Mouse (Mus musculus) midbrain, embryonic 11.5 days (tissue): ENCODE results near the gene Kcne1. TPM values are rescaled to one million over a fixed set of nuclear protein-coding genes. Genes with fewer than 3 reads are reported as not detected.

Experiments used
- ATAC-seq: fragments of 200-750 bp; cut with Nextera tagmentation; 2 replicates; pipeline ENCODE4 v1.8.0; 2017; ENCODE audit warnings: moderate TSS enrichment, moderate library complexity; ENCODE audit not compliant: low FRiP score
- DNase-seq: peaks from one replicate; pipeline ENCODE4 v3.0.0; 2015; ENCODE audit warnings: low spot score; ENCODE audit errors: missing footprints
- H3K27ac ChIP-seq: fragments of 300-500 bp; sonication (generic); 2 replicates; pipeline ENCODE4 v1.5.1; 2014; ENCODE audit warnings: low read depth, low read length
- H3K27me3 ChIP-seq: fragments of 300-500 bp; sonication (generic); 2 replicates; pipeline ENCODE4 v1.6.1; 2014; ENCODE audit warnings: mild to moderate bottlenecking, low read length, moderate library complexity, mixed read lengths; ENCODE audit not compliant: control insufficient read depth, insufficient read depth
- H3K36me3 ChIP-seq: fragments of 300-500 bp; sonication (generic); 2 replicates; pipeline ENCODE4 v1.6.1; 2014; ENCODE audit warnings: mild to moderate bottlenecking, low read length, moderate library complexity, mixed read lengths; ENCODE audit not compliant: control insufficient read depth, insufficient read depth
- H3K4me1 ChIP-seq: fragments of 300-500 bp; sonication (generic); 2 replicates; pipeline ENCODE4 v1.6.1; 2014; ENCODE audit warnings: low read length; ENCODE audit not compliant: control insufficient read depth, insufficient read depth
- H3K4me2 ChIP-seq: fragments of 300-500 bp; sonication (generic); 2 replicates; pipeline ENCODE4 v1.6.1; 2014; ENCODE audit warnings: mild to moderate bottlenecking, moderate library complexity
- H3K4me3 ChIP-seq: fragments of 300-500 bp; sonication (generic); 2 replicates; pipeline ENCODE4 v1.5.1; 2014; ENCODE audit warnings: low read depth, low read length
- H3K9ac ChIP-seq: fragments of 300-500 bp; sonication (generic); 2 replicates; pipeline ENCODE4 v1.6.1; 2014; ENCODE audit warnings: low read length
- H3K9me3 ChIP-seq: fragments of 300-500 bp; sonication (generic); 2 replicates; pipeline ENCODE4 v1.6.1; 2016; ENCODE audit warnings: low read length; ENCODE audit not compliant: control insufficient read depth
- WGBS: fragments of 180-500 bp; shearing (Covaris S2); extraction: QIAGEN DNeasy Blood & Tissue Kit; methylation state at CpG from one replicate; pipeline ENCODE4 v1.1.7; 2014; 5-methylcytosine and 5-hydroxymethylcytosine counted together
- polyA plus RNA-seq: library from polyadenylated mRNA; unstranded; fragments of >200 nt; fragmentation: Nextera tagmentation; extraction: Ambion mirVana; gene quantifications from 2 replicates; pipeline ENCODE4 v1.2.1, GENCODE M21; 2014

Gene Kcne1
- polyA plus RNA-seq, 1 experiment from 2014 or later: 0.16 TPM

- Histone ChIP-seq H3K27me3 (no peaks in the 10 kb centered on the region), H3K27ac (no peak overlapping the region), H3K9me3 (no peaks in the 10 kb centered on the region), H3K4me3 (no peak overlapping the region), H3K9ac (no peak overlapping the region), H3K36me3 (no peaks in the 10 kb centered on the region), H3K4me2 (no peak overlapping the region), H3K4me1 (peaks cover 19% of the 10 kb centered on the region)
- ATAC-seq (no peak), DNase-seq (no peak)
- WGBS: 51% methylated on average over 2 of the region's 2 CpGs
These were observed 10.0 kb upstream of the Kcne1 start for GRCm38 (mm10) chr16:92369260-92369659.

- H3K27me3 ChIP-seq: no peaks in the 10 kb centered on the region
- H3K9ac ChIP-seq: no peak overlapping the region
- H3K27ac ChIP-seq: no peak overlapping the region
- ATAC-seq: no peak
- DNase-seq: no peak
- no peak overlapping the region for H3K4me3 ChIP-seq
- WGBS: 56% methylated on average over 7 of the region's 7 CpGs
- no peaks in the 10 kb centered on the region for H3K36me3 ChIP-seq
- no peaks in the 10 kb centered on the region for H3K9me3 ChIP-seq
- H3K4me2 ChIP-seq: no peak overlapping the region
- peaks cover 2% of the 10 kb centered on the region; the same call in 1 of the 2 replicates for H3K4me1 ChIP-seq
These were observed 6.2 kb upstream of the Kcne1 start for GRCm38 (mm10) chr16:92365477-92365876.

DNA sequence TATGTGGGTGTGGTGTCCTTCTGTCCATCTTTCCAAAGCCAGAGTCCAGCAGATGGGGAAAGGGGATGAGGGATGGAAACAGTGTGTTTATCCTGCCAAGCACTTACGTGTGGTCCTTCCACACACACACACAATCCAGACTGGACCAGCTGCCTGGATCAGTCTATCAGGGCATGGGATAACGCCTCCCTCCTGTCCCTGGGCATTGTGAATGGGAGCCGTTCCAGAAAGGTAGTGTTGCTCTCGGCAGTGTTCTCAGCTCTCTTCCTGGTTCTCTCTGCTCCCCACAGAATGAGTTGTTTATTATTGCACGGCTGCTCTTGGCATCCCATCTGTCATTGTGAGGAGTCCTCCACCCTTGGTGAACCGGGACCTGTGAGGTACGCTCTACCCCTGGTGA is 1.4 kb upstream of the Kcne1 start:
- Histone ChIP-seq H3K4me1 (peaks cover 11% of the 10 kb centered on the region; the same call in 1 of the 2 replicates), H3K9ac (no peak overlapping the region), H3K4me3 (no peak overlapping the region), H3K27me3 (no peaks in the 10 kb centered on the region), H3K36me3 (no peaks in the 10 kb centered on the region), H3K27ac (no peak overlapping the region), H3K4me2 (no peak overlapping the region), H3K9me3 (no peaks in the 10 kb centered on the region)
- ATAC-seq: no peak
- 88% methylated on average over 7 of the region's 7 CpGs for WGBS
- no peak for DNase-seq

- H3K36me3 ChIP-seq: no peaks in the 10 kb centered on the region
- H3K9ac ChIP-seq: no peak overlapping the region
- no peak overlapping the region for H3K27ac ChIP-seq
- ATAC-seq: peak; percentile 40; the same call in 1 of the 2 replicates
- H3K27me3 ChIP-seq: no peaks in the 10 kb centered on the region
- WGBS: 14% methylated on average over 9 of the region's 9 CpGs
- DNase-seq: no peak
- H3K9me3 ChIP-seq: no peaks in the 10 kb centered on the region
- H3K4me2 ChIP-seq: no peak overlapping the region
- H3K4me3 ChIP-seq: no peak overlapping the region
- peaks cover 10% of the 10 kb centered on the region; the same call in 1 of the 2 replicates for H3K4me1 ChIP-seq
These were observed 534 bp downstream of the Kcne1 start for GRCm38 (mm10) chr16:92358734-92359133.

GRCm38 (mm10) chr16:92357566-92357965 is 1.7 kb downstream of the Kcne1 start:
- Histone ChIP-seq H3K4me3 (no peak overlapping the region), H3K36me3 (no peaks in the 10 kb centered on the region), H3K9me3 (no peaks in the 10 kb centered on the region), H3K4me1 (peaks cover 10% of the 10 kb centered on the region; the same call in 1 of the 2 replicates), H3K27me3 (no peaks in the 10 kb centered on the region), H3K27ac (no peak overlapping the region), H3K9ac (no peak overlapping the region), H3K4me2 (no peak overlapping the region)
- DNase-seq (no peak), ATAC-seq (no peak)
- 23% methylated on average over 10 of the region's 10 CpGs for WGBS

GRCm38 (mm10) chr16:92357023-92357422 is 2.2 kb downstream of the Kcne1 start:
- H3K4me1 ChIP-seq: peaks cover 10% of the 10 kb centered on the region; the same call in 1 of the 2 replicates
- no peaks in the 10 kb centered on the region for H3K9me3 ChIP-seq
- no peak overlapping the region for H3K4me3 ChIP-seq
- ATAC-seq: no peak
- H3K4me2 ChIP-seq: no peak overlapping the region
- no peak overlapping the region for H3K27ac ChIP-seq
- H3K36me3 ChIP-seq: no peaks in the 10 kb centered on the region
- WGBS: 69% methylated on average over 9 of the region's 9 CpGs
- DNase-seq: no peak
- no peaks in the 10 kb centered on the region for H3K27me3 ChIP-seq
- H3K9ac ChIP-seq: no peak overlapping the region

GRCm38 (mm10) chr16:92355982-92356381 is 3.3 kb downstream of the Kcne1 start:
- WGBS: 76% methylated on average over 11 of the region's 11 CpGs
- Histone ChIP-seq H3K27ac (no peak overlapping the region), H3K4me3 (no peak overlapping the region), H3K4me2 (no peak overlapping the region), H3K9ac (no peak overlapping the region), H3K27me3 (no peaks in the 10 kb centered on the region), H3K36me3 (no peaks in the 10 kb centered on the region), H3K9me3 (no peaks in the 10 kb centered on the region), H3K4me1 (peaks cover 10% of the 10 kb centered on the region; the same call in 1 of the 2 replicates)
- ATAC-seq: no peak
- DNase-seq: no peak

GRCm38 (mm10) chr16:92355366-92355765 is 3.9 kb downstream of the Kcne1 start:
- Histone ChIP-seq H3K9ac (no peak overlapping the region), H3K36me3 (no peaks in the 10 kb centered on the region), H3K4me3 (no peak overlapping the region), H3K27me3 (no peaks in the 10 kb centered on the region), H3K9me3 (no peaks in the 10 kb centered on the region), H3K4me2 (no peak overlapping the region), H3K4me1 (peaks cover 10% of the 10 kb centered on the region; the same call in 1 of the 2 replicates), H3K27ac (no peak overlapping the region)
- no peak for ATAC-seq
- DNase-seq: no peak
- WGBS: 83% methylated on average over 5 of the region's 5 CpGs

DNA sequence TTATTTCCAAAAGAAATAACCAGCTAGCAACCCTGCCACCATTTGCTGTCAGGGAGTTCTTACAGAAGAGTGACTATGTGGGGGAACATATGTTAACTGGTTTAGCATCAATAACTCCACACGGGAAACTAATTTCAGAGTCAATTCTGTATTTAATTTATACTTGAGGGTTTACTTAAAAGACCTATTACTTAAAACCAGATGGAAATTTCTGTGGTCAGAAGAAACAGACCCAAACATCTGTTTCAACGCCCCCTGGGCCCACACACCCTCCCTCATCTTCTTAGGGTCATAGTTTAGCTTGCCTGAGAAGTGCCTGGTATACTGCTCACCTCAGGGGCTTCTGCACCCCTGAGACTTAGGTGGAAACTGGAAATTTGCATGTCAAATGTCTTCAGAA is 5.4 kb downstream of the Kcne1 start:
- no peak overlapping the region for H3K4me2 ChIP-seq

More for the DNA sequence above, 5.4 kb downstream of the Kcne1 start:
- WGBS: 72% methylated on average over 2 of the region's 2 CpGs
- Histone ChIP-seq H3K27ac (no peak overlapping the region), H3K27me3 (no peaks in the 10 kb centered on the region), H3K9ac (no peak overlapping the region), H3K4me3 (no peak overlapping the region), H3K36me3 (no peaks in the 10 kb centered on the region), H3K4me1 (peaks cover 10% of the 10 kb centered on the region; the same call in 1 of the 2 replicates), H3K9me3 (no peaks in the 10 kb centered on the region)
- DNase-seq (no peak), ATAC-seq (no peak)
